Mouse (Mus musculus) colon, adult 2 months (tissue): ENCODE measurements around the gene Gm28042. TPM values are rescaled to one million over a fixed set of nuclear protein-coding genes. Genes with fewer than 3 reads are reported as not detected.

Source experiments
- polyA plus RNA-seq: library from polyadenylated mRNA; depleted of rRNA; stranded (reverse); fragments of >200 nt; gene quantifications from 2 replicates; pipeline ENCODE4 v1.2.3, GENCODE M21; 2012; rRNA removed

Gene Gm28042
- polyA plus RNA-seq: 2.3 and 7.5 TPM in 2 replicates

DNA sequence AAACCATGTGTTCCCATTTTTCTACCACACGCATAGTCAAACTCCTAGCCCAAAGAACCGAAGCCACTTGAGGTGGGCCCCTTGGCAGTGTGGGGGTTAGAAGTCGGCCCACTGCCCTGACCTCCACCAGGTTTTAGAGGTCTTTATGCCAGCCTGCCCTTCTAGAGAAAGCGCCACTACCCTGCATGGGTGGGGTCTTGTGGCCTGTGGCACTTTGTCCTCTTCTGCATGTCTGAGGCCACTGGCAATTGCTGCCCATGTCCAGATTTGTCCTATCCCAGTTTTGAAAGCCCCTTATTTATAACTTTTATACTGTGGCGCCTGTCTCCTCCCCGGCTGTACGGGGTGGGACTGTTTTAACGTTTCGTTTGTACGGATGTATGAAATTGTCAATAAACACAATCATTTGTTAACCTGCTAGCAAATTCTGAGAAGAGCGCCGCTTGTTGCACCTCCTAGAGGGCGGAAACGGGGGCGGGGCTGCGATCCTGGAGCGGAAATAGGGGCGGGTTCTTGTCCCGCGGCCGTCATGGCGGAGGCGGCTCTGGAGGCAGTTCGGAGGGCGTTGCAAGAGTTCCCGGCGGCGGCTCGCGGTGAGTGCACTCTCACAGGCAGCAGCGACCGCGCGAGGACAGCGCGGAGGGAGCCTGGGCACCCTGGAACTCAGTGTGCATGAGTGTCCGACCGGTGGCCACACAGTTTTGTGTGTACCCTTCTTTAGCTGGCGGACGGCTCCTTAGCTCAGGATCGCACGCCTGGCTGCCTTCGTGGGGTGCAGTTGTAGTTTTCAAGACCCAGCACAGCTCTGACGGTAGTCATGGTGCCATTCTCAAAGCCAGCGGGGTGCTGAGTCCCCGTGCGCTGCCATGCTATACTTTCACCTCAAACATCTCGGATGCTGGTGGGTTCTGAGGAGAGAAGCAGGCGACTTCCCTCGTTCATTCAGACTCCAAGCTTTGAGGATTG is at the start of gene Gm28042, which contains the start of gene Jmjd7:
TSS of gene Gm28042 (plus strand) at position 510 of the 966 bp plus-strand sequence.
TSS of gene Jmjd7 (plus strand) at position 500 of the 966 bp plus-strand sequence.

DNA sequence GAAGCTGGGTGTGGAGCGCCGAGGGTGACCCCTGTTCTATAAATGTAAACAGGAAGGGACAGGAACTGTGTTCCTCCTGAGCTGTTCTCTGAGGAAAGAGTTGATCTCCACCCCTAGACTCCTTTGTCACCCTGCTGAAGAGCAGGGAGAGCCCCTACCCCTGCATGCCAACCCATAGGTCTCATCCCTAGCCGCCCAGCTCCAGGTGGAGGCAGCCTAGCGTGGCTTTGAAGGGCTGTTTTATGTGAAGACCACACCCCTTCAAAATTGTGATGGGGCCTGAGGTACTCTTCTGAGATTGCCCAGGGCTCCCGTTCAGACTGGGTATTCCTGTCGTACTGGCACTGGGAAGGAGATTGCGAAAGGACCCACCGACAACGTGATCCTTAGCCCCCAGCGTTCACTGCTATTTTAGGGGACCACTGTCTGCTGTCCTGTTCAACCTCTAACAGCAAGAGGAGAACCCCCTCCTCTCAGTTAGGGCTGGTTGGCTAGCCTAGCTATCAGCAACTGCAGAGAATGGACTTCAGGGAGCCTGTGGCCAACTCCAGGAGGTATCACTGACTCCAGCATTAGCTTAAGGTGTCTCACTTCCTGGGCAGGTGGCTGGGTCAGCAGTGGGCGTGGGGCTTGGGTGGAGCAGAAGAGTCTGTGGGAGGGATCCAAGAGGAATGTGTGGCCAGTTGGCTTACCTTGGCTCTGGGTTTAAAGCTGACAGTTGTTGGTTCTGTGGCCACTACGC is 5.6 kb downstream of the Gm28042 start, which contains the start of gene Pla2g4b:
TSS of gene Pla2g4b (plus strand) at position 692 of the 742 bp plus-strand sequence.

Other genes starting within 250 kb of the Gm28042 start
- gene Rpap1, start 240.0 kb upstream of the Gm28042 start, polyA plus RNA-seq: 25.0 and 26.3 TPM in 2 replicates
- 10.8 and 11.3 TPM in 2 replicates for gene Tyro3, start 229.8 kb upstream of the Gm28042 start, polyA plus RNA-seq
- gene Mga, start 130.3 kb upstream of the Gm28042 start, polyA plus RNA-seq: 8.7 and 9.3 TPM in 2 replicates
- 8.2 and 8.4 TPM in 2 replicates for gene Mapkbp1, start 54.8 kb upstream of the Gm28042 start, polyA plus RNA-seq
- gene Jmjd7, start within 50 bp of the Gm28042 start, polyA plus RNA-seq: 7.3 and 8.6 TPM in 2 replicates
- 3.1 and 7.4 TPM in 2 replicates for gene Pla2g4b, start 5.9 kb downstream of the Gm28042 start, polyA plus RNA-seq
- gene Ehd4, start 127.1 kb downstream of the Gm28042 start, polyA plus RNA-seq: 34.8 and 43.9 TPM in 2 replicates
- 0.05 and 0.14 TPM in 2 replicates for gene Pla2g4e, start 217.8 kb downstream of the Gm28042 start, polyA plus RNA-seq